Mouse (Mus musculus): ENCODE measurements around the gene Lat. TPM values are rescaled to one million over a fixed set of nuclear protein-coding genes. Genes with fewer than 3 reads are reported as not detected.
A peak's percentile ranks its signal among the peaks of the same experiment; 100 is the strongest.
"Not testable (repeated sequence)": the region's sequence is repeated elsewhere in the genome, so short reads cannot be mapped to it uniquely, and the experiment has no call there.

The Lat gene
- polyA plus RNA-seq, 1 experiment from 2014 or later: 1.1 TPM

GRCm38 (mm10) chr7:126335556-126335955 lies 33.8 kb downstream of the Lat start:
- H3K9ac ChIP-seq (ENCODE audit: low read length): no peak overlapping the region
- no peaks in the 10 kb centered on the region for H3K4me1 ChIP-seq (replicated peaks; ENCODE audit: control insufficient read depth, insufficient read depth, low read length)
- DNase-seq (ENCODE audit: low spot score): no peak
- H3K9me3 ChIP-seq (ENCODE audit: control insufficient read depth, low read length): no peaks in the 10 kb centered on the region
- no peaks in the 10 kb centered on the region for H3K27me3 ChIP-seq (replicated peaks; ENCODE audit: control insufficient read depth, insufficient read depth, low read length)
- H3K4me2 ChIP-seq (ENCODE audit: low read length): no peak overlapping the region
- ATAC-seq (replicated peaks; ENCODE audit: low FRiP score, low TSS enrichment, low read depth): no peak
- H3K27ac ChIP-seq (ENCODE audit: low read depth): no peak overlapping the region
- H3K4me3 ChIP-seq (ENCODE audit: low read depth, low read length): no peak overlapping the region
- 91% methylated on average over 1 of the region's 1 CpGs for WGBS
- no peaks in the 10 kb centered on the region for H3K36me3 ChIP-seq (ENCODE audit: control insufficient read depth, insufficient read depth, low read length)

- 68% methylated on average over 3 of the region's 3 CpGs for WGBS
- H3K27ac ChIP-seq (ENCODE audit: low read depth): no peak overlapping the region; the same call in 1 of the 2 replicates
- no peak for ATAC-seq (replicated peaks; ENCODE audit: low FRiP score, low TSS enrichment, low read depth)
- DNase-seq (ENCODE audit: low spot score): no peak
- no peaks in the 10 kb centered on the region for H3K36me3 ChIP-seq (ENCODE audit: control insufficient read depth, insufficient read depth, low read length)
- H3K4me3 ChIP-seq (ENCODE audit: low read depth, low read length): no peak overlapping the region
- H3K4me1 ChIP-seq (replicated peaks; ENCODE audit: control insufficient read depth, insufficient read depth, low read length): no peaks in the 10 kb centered on the region
- H3K9ac ChIP-seq (ENCODE audit: low read length): no peak overlapping the region
- no peak overlapping the region for H3K4me2 ChIP-seq (ENCODE audit: low read length)
- H3K27me3 ChIP-seq (replicated peaks; ENCODE audit: control insufficient read depth, insufficient read depth, low read length): no peaks in the 10 kb centered on the region
- no peaks in the 10 kb centered on the region for H3K9me3 ChIP-seq (ENCODE audit: control insufficient read depth, low read length)
Measured at GRCm38 (mm10) chr7:126332691-126333090, 36.7 kb downstream of the Lat start.

- no peak for DNase-seq (ENCODE audit: low spot score)
- Histone ChIP-seq H3K36me3 (ENCODE audit: control insufficient read depth, insufficient read depth, low read length) (no peaks in the 10 kb centered on the region), H3K4me3 (ENCODE audit: low read depth, low read length) (no peak overlapping the region), H3K4me2 (ENCODE audit: low read length) (no peak overlapping the region), H3K4me1 (replicated peaks; ENCODE audit: control insufficient read depth, insufficient read depth, low read length) (no peaks in the 10 kb centered on the region), H3K27me3 (replicated peaks; ENCODE audit: control insufficient read depth, insufficient read depth, low read length) (no peaks in the 10 kb centered on the region), H3K9ac (ENCODE audit: low read length) (no peak overlapping the region), H3K9me3 (ENCODE audit: control insufficient read depth, low read length) (no peaks in the 10 kb centered on the region), H3K27ac (ENCODE audit: low read depth) (no peak overlapping the region)
- no peak for ATAC-seq (replicated peaks; ENCODE audit: low FRiP score, low TSS enrichment, low read depth)
- WGBS: 43% methylated on average over 2 of the region's 2 CpGs
Measured at GRCm38 (mm10) chr7:126330693-126331092, 38.7 kb downstream of the Lat start.

GRCm38 (mm10) chr7:126329907-126330645 lies 39.3 kb downstream of the Lat start:
- no peaks in the 10 kb centered on the region for H3K36me3 ChIP-seq (ENCODE audit: control insufficient read depth, insufficient read depth, low read length)
- H3K27me3 ChIP-seq (replicated peaks; ENCODE audit: control insufficient read depth, insufficient read depth, low read length): no peaks in the 10 kb centered on the region
- no peaks in the 10 kb centered on the region for H3K9me3 ChIP-seq (ENCODE audit: control insufficient read depth, low read length)
- no peak overlapping the region for H3K4me2 ChIP-seq (ENCODE audit: low read length)
- H3K4me3 ChIP-seq (ENCODE audit: low read depth, low read length): no peak overlapping the region
- H3K27ac ChIP-seq (ENCODE audit: low read depth): no peak overlapping the region
- no peak for DNase-seq (ENCODE audit: low spot score)
- no peak overlapping the region for H3K9ac ChIP-seq (ENCODE audit: low read length)
- no peak for ATAC-seq (replicated peaks; ENCODE audit: low FRiP score, low TSS enrichment, low read depth)
- H3K4me1 ChIP-seq (replicated peaks; ENCODE audit: control insufficient read depth, insufficient read depth, low read length): peaks cover 2% of the 10 kb centered on the region; the same call in 1 of the 2 replicates
- WGBS: 83% methylated on average over 9 of the region's 9 CpGs

- H3K36me3 ChIP-seq (ENCODE audit: control insufficient read depth, insufficient read depth, low read length); H3K9me3 ChIP-seq (ENCODE audit: control insufficient read depth, low read length); H3K4me1 ChIP-seq (replicated peaks; ENCODE audit: control insufficient read depth, insufficient read depth, low read length); H3K4me3 ChIP-seq (ENCODE audit: low read depth, low read length); H3K9ac ChIP-seq (ENCODE audit: low read length); H3K27ac ChIP-seq (ENCODE audit: low read depth); DNase-seq (ENCODE audit: low spot score); H3K27me3 ChIP-seq (replicated peaks; ENCODE audit: control insufficient read depth, insufficient read depth, low read length); ATAC-seq (replicated peaks; ENCODE audit: low FRiP score, low TSS enrichment, low read depth); H3K4me2 ChIP-seq (ENCODE audit: low read length): not testable (repeated sequence)
- 86% methylated on average over 5 of the region's 6 CpGs for WGBS
Measured at GRCm38 (mm10) chr7:126328848-126329247, 40.5 kb downstream of the Lat start.

GRCm38 (mm10) chr7:126325576-126326273 lies 43.6 kb downstream of the Lat start:
- not testable (repeated sequence) for H3K4me3 ChIP-seq (ENCODE audit: low read depth, low read length); H3K4me1 ChIP-seq (replicated peaks; ENCODE audit: control insufficient read depth, insufficient read depth, low read length); H3K9me3 ChIP-seq (ENCODE audit: control insufficient read depth, low read length); H3K4me2 ChIP-seq (ENCODE audit: low read length); H3K36me3 ChIP-seq (ENCODE audit: control insufficient read depth, insufficient read depth, low read length); DNase-seq (ENCODE audit: low spot score); H3K9ac ChIP-seq (ENCODE audit: low read length); H3K27me3 ChIP-seq (replicated peaks; ENCODE audit: control insufficient read depth, insufficient read depth, low read length); H3K27ac ChIP-seq (ENCODE audit: low read depth); ATAC-seq (replicated peaks; ENCODE audit: low FRiP score, low TSS enrichment, low read depth)
- WGBS: 26% methylated on average over 9 of the region's 9 CpGs

- Histone ChIP-seq H3K4me1 (replicated peaks; ENCODE audit: control insufficient read depth, insufficient read depth, low read length) (peaks cover 4% of the 10 kb centered on the region), H3K27me3 (replicated peaks; ENCODE audit: control insufficient read depth, insufficient read depth, low read length) (no peaks in the 10 kb centered on the region), H3K9ac (ENCODE audit: low read length) (no peak overlapping the region), H3K4me3 (ENCODE audit: low read depth, low read length) (no peak overlapping the region), H3K36me3 (ENCODE audit: control insufficient read depth, insufficient read depth, low read length) (no peaks in the 10 kb centered on the region), H3K27ac (ENCODE audit: low read depth) (no peak overlapping the region), H3K4me2 (ENCODE audit: low read length) (no peak overlapping the region), H3K9me3 (ENCODE audit: control insufficient read depth, low read length) (no peaks in the 10 kb centered on the region)
- DNase-seq (ENCODE audit: low spot score) (no peak), ATAC-seq (replicated peaks; ENCODE audit: low FRiP score, low TSS enrichment, low read depth) (no peak)
- WGBS: 11% methylated on average over 3 of the region's 3 CpGs
Measured at GRCm38 (mm10) chr7:126324791-126325190, 44.6 kb downstream of the Lat start.

- Histone ChIP-seq H3K9ac (ENCODE audit: low read length) (no peak overlapping the region), H3K4me2 (ENCODE audit: low read length) (no peak overlapping the region), H3K9me3 (ENCODE audit: control insufficient read depth, low read length) (no peaks in the 10 kb centered on the region), H3K36me3 (ENCODE audit: control insufficient read depth, insufficient read depth, low read length) (no peaks in the 10 kb centered on the region), H3K4me3 (ENCODE audit: low read depth, low read length) (no peak overlapping the region), H3K27me3 (replicated peaks; ENCODE audit: control insufficient read depth, insufficient read depth, low read length) (no peaks in the 10 kb centered on the region), H3K4me1 (replicated peaks; ENCODE audit: control insufficient read depth, insufficient read depth, low read length) (peaks cover 4% of the 10 kb centered on the region), H3K27ac (ENCODE audit: low read depth) (no peak overlapping the region)
- 8% methylated on average over 11 of the region's 11 CpGs for whole genome bisulfite sequencing
- ATAC-seq (replicated peaks; ENCODE audit: low FRiP score, low TSS enrichment, low read depth) (0 out of 2 replicates have a peak, but pooled peaks have one; percentile 27), DNase-seq (ENCODE audit: low spot score) (peak; percentile 92)
Measured at GRCm38 (mm10) chr7:126323729-126324128, 45.6 kb downstream of the Lat start.
